Comparison of ENCODE assay signal across 8 mouse cellular contexts in genomic region chr11:69545957-69546356, GRCm38 (mm10). TPM values are rescaled to one million over a fixed set of nuclear protein-coding genes. Genes with fewer than 3 reads are reported as not detected.
DNase-seq lines count a peak whose midpoint lies in the region; ATAC-seq lines count a peak whose summit lies in the region.

No protein-coding gene starts in this region.

- no peaks in the 10 kb centered on the region for H3K27me3 ChIP-seq in neural tube, embryonic 11.5 days (ENCODE audit: control insufficient read depth, insufficient read depth, low read length)
- peaks cover 9% of the 10 kb centered on the region for H3K27me3 ChIP-seq in limb, embryonic 13.5 days
- H3K27me3 ChIP-seq in stomach, embryonic 16.5 days (ENCODE audit: control insufficient read depth, insufficient read depth, low read length) = no peaks in the 10 kb centered on the region

- peak; percentile 12 for DNase-seq in adrenal gland, postnatal 10 days
- DNase-seq in adrenal gland, postnatal 14 days = no peak
- DNase-seq in neural tube, embryonic 11.5 days (ENCODE audit: low spot score) = peak; percentile 42
- no peak for DNase-seq in neural tube, embryonic 10.5 days (ENCODE audit: extremely low spot score, low spot score)
- no peak for DNase-seq in yolk sac, embryonic 10.5 days (ENCODE audit: low spot score)
- DNase-seq in adipocyte (ENCODE audit: low spot score) = no peak

- H3K27ac ChIP-seq in neural tube, embryonic 11.5 days (ENCODE audit: low read depth, low read length) = peak overlapping the region; percentile 68
- peak overlapping the region; percentile 89 for H3K27ac ChIP-seq in limb, embryonic 13.5 days
- H3K27ac ChIP-seq in stomach, embryonic 16.5 days (ENCODE audit: low read length) = peak overlapping the region; percentile 86

- H3K9me3 ChIP-seq in neural tube, embryonic 11.5 days (ENCODE audit: control insufficient read depth, low read length) = no peaks in the 10 kb centered on the region
- no peaks in the 10 kb centered on the region for H3K9me3 ChIP-seq in limb, embryonic 13.5 days
- no peaks in the 10 kb centered on the region for H3K9me3 ChIP-seq in stomach, embryonic 16.5 days (replicated peaks; ENCODE audit: control insufficient read depth, low read length)

- WGBS in neural tube, embryonic 11.5 days = 11% methylated on average over 7 of the region's 7 CpGs
- whole genome bisulfite sequencing in limb, embryonic 13.5 days = 13% methylated on average over 7 of the region's 7 CpGs
- 11% methylated on average over 7 of the region's 7 CpGs for WGBS in stomach, embryonic 16.5 days

- H3K4me2 ChIP-seq in neural tube, embryonic 11.5 days (ENCODE audit: low read depth) = peak overlapping the region; percentile 79
- H3K4me2 ChIP-seq in limb, embryonic 13.5 days (replicated peaks) = peak overlapping the region; percentile 83
- H3K4me2 ChIP-seq in stomach, embryonic 16.5 days (ENCODE audit: low read depth, low read length) = peak overlapping the region; percentile 94

- ATAC-seq in neural tube, embryonic 11.5 days (ENCODE audit: insufficient read depth, low FRiP score, low TSS enrichment) = no peak
- peak; percentile 12; the same call in 1 of the 2 replicates for ATAC-seq in limb, embryonic 13.5 days (ENCODE audit: low FRiP score, low read depth)
- peak; percentile 20; the same call in 1 of the 2 replicates for ATAC-seq in stomach, embryonic 16.5 days (ENCODE audit: insufficient read depth, low FRiP score)

- H3K9ac ChIP-seq in neural tube, embryonic 11.5 days (ENCODE audit: low read length) = peak overlapping the region; percentile 75
- peak overlapping the region; percentile 70 for H3K9ac ChIP-seq in limb, embryonic 13.5 days
- H3K9ac ChIP-seq in stomach, embryonic 16.5 days (ENCODE audit: low read length) = peak overlapping the region; percentile 77

- H3K36me3 ChIP-seq in neural tube, embryonic 11.5 days (ENCODE audit: control insufficient read depth, insufficient read depth, low read length) = no peaks in the 10 kb centered on the region
- H3K36me3 ChIP-seq in limb, embryonic 13.5 days = no peaks in the 10 kb centered on the region
- H3K36me3 ChIP-seq in stomach, embryonic 16.5 days (ENCODE audit: control insufficient read depth, insufficient read depth, low read length) = no peaks in the 10 kb centered on the region

- H3K4me3 ChIP-seq in neural tube, embryonic 11.5 days (ENCODE audit: low read depth, low read length) = peak overlapping the region; percentile 38
- peak overlapping the region; percentile 52 for H3K4me3 ChIP-seq in limb, embryonic 13.5 days
- peak overlapping the region; percentile 57 for H3K4me3 ChIP-seq in stomach, embryonic 16.5 days (replicated peaks; ENCODE audit: low read length)

- H3K4me1 ChIP-seq in neural tube, embryonic 11.5 days (ENCODE audit: control insufficient read depth, insufficient read depth, low read length) = peaks cover 8% of the 10 kb centered on the region; the same call in 1 of the 2 replicates
- H3K4me1 ChIP-seq in limb, embryonic 13.5 days = peaks cover 35% of the 10 kb centered on the region
- H3K4me1 ChIP-seq in stomach, embryonic 16.5 days (ENCODE audit: control insufficient read depth, insufficient read depth, low read length) = peaks cover 8% of the 10 kb centered on the region; the same call in 1 of the 2 replicates

RNA-seq across cellular contexts. Expression of gene Dnah2, which starts 3.0 kb away (rescaled TPM):
- total RNA-seq in adrenal gland, postnatal 10 days (2021) = under 1 TPM; 0.30 TPM
- total RNA-seq in adrenal gland, postnatal 14 days (2021) = 0.22 and 0.49 TPM in 2 replicates
- polyA plus RNA-seq in neural tube, embryonic 11.5 days (2014; fragmentation: Nextera tagmentation; extraction: Ambion mirVana) = 0.92 and 1.2 TPM in 2 replicates
- polyA plus RNA-seq in limb, embryonic 13.5 days (2015; fragmentation: Nextera tagmentation; extraction: Ambion mirVana) = 2.2 and 2.4 TPM in 2 replicates
- 0.54 and 0.69 TPM in 2 replicates for polyA plus RNA-seq in stomach, embryonic 16.5 days (2015; fragmentation: Nextera tagmentation; extraction: Ambion mirVana)

RNA-seq across cellular contexts. Expression of gene Efnb3, which starts 14.0 kb away (rescaled TPM):
- total RNA-seq in adrenal gland, postnatal 10 days (2021) = 1 to 10 TPM; 2.2 to 3.8 TPM
- 1.5 and 2.0 TPM in 2 replicates for total RNA-seq in adrenal gland, postnatal 14 days (2021)
- 9.6 and 9.7 TPM in 2 replicates for polyA plus RNA-seq in neural tube, embryonic 11.5 days (2014; fragmentation: Nextera tagmentation; extraction: Ambion mirVana)
- polyA plus RNA-seq in limb, embryonic 13.5 days (2015; fragmentation: Nextera tagmentation; extraction: Ambion mirVana) = 45.8 and 47.6 TPM in 2 replicates
- polyA plus RNA-seq in stomach, embryonic 16.5 days (2015; fragmentation: Nextera tagmentation; extraction: Ambion mirVana) = 7.2 and 7.3 TPM in 2 replicates

RNA-seq across cellular contexts. Expression of gene Wrap53, which starts 34.1 kb away (rescaled TPM):
- 10 to 100 TPM in 1 of 2 experiments, 1 to 10 TPM in 1; 8.1 to 12.5 TPM for total RNA-seq in adrenal gland, postnatal 10 days (2021)
- total RNA-seq in adrenal gland, postnatal 14 days (2021) = 9.2 and 10.1 TPM in 2 replicates
- 34.5 and 34.6 TPM in 2 replicates for polyA plus RNA-seq in neural tube, embryonic 11.5 days (2014; fragmentation: Nextera tagmentation; extraction: Ambion mirVana)
- polyA plus RNA-seq in limb, embryonic 13.5 days (2015; fragmentation: Nextera tagmentation; extraction: Ambion mirVana) = 28.3 and 31.0 TPM in 2 replicates
- polyA plus RNA-seq in stomach, embryonic 16.5 days (2015; fragmentation: Nextera tagmentation; extraction: Ambion mirVana) = 19.3 and 21.6 TPM in 2 replicates

RNA-seq across cellular contexts. Expression of gene Trp53, which starts 34.2 kb away (rescaled TPM):
- 10 to 100 TPM; 59.9 to 75.9 TPM for total RNA-seq in adrenal gland, postnatal 10 days (2021)
- 66.4 and 78.4 TPM in 2 replicates for total RNA-seq in adrenal gland, postnatal 14 days (2021)
- polyA plus RNA-seq in neural tube, embryonic 11.5 days (2014; fragmentation: Nextera tagmentation; extraction: Ambion mirVana) = 169 and 175 TPM in 2 replicates
- polyA plus RNA-seq in limb, embryonic 13.5 days (2015; fragmentation: Nextera tagmentation; extraction: Ambion mirVana) = 158 and 161 TPM in 2 replicates
- polyA plus RNA-seq in stomach, embryonic 16.5 days (2015; fragmentation: Nextera tagmentation; extraction: Ambion mirVana) = 118 and 120 TPM in 2 replicates

RNA-seq across cellular contexts. Expression of gene Atp1b2, which starts 59.8 kb away (rescaled TPM):
- 10 to 100 TPM; 38.6 to 52.9 TPM for total RNA-seq in adrenal gland, postnatal 10 days (2021)
- 37.4 and 39.7 TPM in 2 replicates for total RNA-seq in adrenal gland, postnatal 14 days (2021)
- polyA plus RNA-seq in neural tube, embryonic 11.5 days (2014; fragmentation: Nextera tagmentation; extraction: Ambion mirVana) = 7.2 and 7.7 TPM in 2 replicates
- polyA plus RNA-seq in limb, embryonic 13.5 days (2015; fragmentation: Nextera tagmentation; extraction: Ambion mirVana) = 5.7 and 6.0 TPM in 2 replicates
- polyA plus RNA-seq in stomach, embryonic 16.5 days (2015; fragmentation: Nextera tagmentation; extraction: Ambion mirVana) = 9.5 and 10.4 TPM in 2 replicates

Comparison
In these comparisons a context has a peak if more than half of its experiments do, and no peak if none do; other contexts are left out.
1. DNase-seq: peak in adrenal gland, postnatal 10 days (single experiment) and neural tube, embryonic 11.5 days (single experiment); none in adrenal gland, postnatal 14 days (single experiment), neural tube, embryonic 10.5 days (single experiment), yolk sac, embryonic 10.5 days (single experiment) and adipocyte (single experiment).
2. Peak in every context shown above with its lines, with median percentiles within 50 percentile points of each other: H3K27ac ChIP-seq, H3K4me2 ChIP-seq, H3K4me3 ChIP-seq and H3K9ac ChIP-seq.